Mouse (Mus musculus): ENCODE measurements at regions not wholly inside any gene's neighbourhood (a gene's known extent, or its start where the extent isn't known, plus 50 kb on each side); places are given as distances from the start of the nearest gene placed in this dataset.
"Not testable (repeated sequence)": the region's sequence is repeated elsewhere in the genome, so short reads cannot be mapped to it uniquely, and the experiment has no call there.

DNA sequence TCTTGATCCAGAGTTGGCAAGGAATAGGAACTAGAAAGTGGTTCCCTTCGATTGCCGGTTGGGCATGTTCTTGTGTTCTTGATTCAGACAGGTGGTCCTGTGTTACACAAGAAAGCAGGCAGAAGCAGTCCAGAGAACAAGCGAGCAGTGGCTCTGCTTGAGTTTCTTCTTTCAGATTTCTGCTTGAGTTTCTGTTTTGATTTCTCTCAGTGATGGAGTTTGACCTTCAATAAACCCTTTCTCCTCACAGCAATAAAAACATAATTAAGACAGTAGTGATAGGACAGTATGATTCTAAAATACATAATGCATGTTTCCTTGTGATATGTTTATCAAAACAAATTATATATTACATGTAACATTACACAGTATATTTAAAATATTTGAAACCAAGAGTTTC is 59.1 kb downstream of the Klf6 start:
- no peak for DNase-seq (ENCODE audit: low read depth, low spot score)

- DNase-seq (ENCODE audit: low read depth, low spot score): no peak
These were observed 70.2 kb downstream of the Klf6 start for GRCm38 (mm10) chr13:5931433-5931832.

DNA sequence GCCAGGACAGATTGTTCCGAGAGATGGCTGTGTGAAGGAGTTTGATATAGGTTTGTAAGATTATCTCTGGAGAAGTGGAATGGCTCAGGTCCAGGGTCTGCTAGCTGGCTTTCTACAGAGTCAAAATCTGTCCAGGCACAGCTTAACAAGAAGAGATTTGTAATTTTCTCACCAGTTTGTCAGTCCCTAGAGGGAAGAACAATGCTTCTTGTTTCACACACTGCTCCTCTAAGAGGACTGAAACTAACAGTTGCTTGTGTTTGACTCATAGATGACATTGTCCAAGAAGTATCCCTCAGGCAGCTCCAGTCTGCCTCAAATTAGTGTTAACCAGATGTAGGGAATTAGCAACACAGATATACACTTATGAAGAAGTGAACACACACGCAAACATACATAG is 76.2 kb downstream of the Klf6 start:
- DNase-seq (ENCODE audit: low read depth, low spot score): no peak

- DNase-seq (ENCODE audit: low read depth, low spot score): no peak
These were observed 76.7 kb downstream of the Klf6 start for GRCm38 (mm10) chr13:5937970-5938369.

DNA sequence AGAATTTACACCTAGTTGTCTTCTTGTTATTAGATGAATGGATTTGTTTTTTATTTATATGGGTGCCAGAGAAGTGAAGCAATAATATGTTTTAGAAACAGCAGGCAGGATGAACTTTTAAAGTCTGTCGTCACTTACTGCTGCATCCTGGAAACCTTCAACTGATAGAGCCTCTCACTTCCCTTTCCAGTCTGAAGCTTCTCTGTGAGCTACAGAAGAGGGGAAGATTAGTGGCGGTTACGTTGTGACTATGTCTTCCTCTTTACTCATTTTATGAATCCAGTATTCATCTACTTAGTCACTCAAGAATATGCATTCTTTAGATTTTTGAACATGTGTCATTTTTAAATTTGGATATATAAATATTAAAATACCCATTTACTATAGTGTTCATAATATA is 78.1 kb downstream of the Klf6 start:
- no peak for DNase-seq (ENCODE audit: low read depth, low spot score)

DNA sequence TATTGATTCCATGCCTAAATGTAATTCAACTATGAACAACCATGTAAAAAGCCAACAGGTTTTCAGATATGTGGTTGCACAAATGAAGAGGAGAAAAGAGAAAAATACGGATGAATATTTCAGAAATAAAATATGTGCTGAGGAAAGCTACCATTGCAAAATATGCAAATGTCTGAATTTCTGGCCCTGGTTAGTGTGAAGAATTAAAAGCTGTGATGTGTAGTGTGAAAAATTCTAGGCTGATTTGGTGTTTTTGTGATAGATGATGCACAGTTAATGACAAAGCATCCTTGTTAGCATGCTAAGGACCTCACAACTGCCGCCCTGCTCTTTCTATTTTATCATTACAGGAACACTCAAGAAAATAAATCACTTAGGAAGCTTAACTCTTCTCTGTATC is 91.6 kb downstream of the Klf6 start:
- DNase-seq (ENCODE audit: low read depth, low spot score): no peak

- DNase-seq (ENCODE audit: low read depth, low spot score): not testable (repeated sequence)
These were observed 93.8 kb downstream of the Klf6 start for GRCm38 (mm10) chr13:5955121-5955520.

GRCm38 (mm10) chr13:5956145-5956544 is 94.9 kb downstream of the Klf6 start:
- DNase-seq (ENCODE audit: low read depth, low spot score): no peak

- no peak for DNase-seq (ENCODE audit: low read depth, low spot score)
These were observed 101.7 kb downstream of the Klf6 start for GRCm38 (mm10) chr13:5962947-5963346.

DNA sequence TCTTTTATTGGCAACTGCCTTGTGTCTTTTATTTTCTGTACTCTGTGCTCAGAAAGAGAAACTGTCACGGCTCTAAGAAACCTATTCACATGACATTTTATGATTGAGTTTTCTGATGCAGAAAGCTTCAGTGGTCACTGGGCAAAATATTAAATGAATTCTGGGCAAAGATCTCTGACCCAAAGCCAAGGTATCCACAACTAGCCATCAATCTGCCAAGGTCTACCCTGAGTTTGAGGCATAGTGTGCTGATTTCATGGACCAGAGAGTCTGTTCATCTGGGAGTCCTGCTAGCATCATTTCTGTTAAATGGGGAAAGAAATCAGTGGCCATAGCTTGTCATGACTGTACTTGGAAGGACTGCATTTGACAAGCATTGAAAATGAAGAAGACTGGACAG is 103.3 kb downstream of the Klf6 start:
- no peak for DNase-seq (ENCODE audit: low read depth, low spot score)

GRCm38 (mm10) chr13:5978615-5979014 is 117.3 kb downstream of the Klf6 start:
- DNase-seq (ENCODE audit: low read depth, low spot score): no peak

DNA sequence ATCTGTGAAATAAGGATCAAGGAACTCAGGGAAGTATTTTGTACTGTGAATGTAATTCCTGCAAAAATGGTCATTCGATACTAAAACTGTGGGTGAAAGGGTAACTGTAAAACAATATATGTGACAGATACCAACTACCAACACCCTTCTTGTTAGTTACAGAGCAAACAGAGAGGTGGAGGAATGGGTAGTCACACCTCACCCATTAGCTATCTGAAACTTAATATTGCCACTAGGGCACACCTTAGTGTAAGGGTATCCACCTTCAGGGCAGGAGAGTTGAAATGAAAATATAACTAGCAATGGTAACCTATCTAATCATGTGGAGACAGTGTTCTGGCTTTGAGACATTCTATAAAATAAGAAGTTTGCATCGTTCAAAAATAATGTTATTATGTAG is 126.2 kb downstream of the Klf6 start:
- DNase-seq (ENCODE audit: low read depth, low spot score): no peak

DNA sequence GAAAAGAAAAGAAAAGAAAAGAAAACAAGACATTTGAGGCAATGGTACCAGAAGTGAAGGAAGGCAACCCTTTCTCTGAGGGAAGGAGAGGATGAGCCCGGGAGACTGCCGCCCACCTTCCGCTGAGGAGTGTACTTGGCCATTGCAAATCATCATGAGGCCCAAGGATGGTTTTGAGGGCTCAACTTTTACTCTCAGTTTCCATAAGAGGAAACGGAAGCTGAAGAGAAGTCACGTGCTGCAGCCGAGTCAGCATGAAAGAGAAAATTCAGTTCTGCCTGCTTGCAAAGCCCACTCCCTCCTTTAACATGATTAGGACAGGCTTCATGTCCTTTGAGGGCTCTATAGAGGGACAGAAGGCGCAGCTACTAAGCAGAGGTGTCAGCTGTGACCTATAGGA is 127.1 kb downstream of the Klf6 start:
- DNase-seq (ENCODE audit: low read depth, low spot score): no peak

DNA sequence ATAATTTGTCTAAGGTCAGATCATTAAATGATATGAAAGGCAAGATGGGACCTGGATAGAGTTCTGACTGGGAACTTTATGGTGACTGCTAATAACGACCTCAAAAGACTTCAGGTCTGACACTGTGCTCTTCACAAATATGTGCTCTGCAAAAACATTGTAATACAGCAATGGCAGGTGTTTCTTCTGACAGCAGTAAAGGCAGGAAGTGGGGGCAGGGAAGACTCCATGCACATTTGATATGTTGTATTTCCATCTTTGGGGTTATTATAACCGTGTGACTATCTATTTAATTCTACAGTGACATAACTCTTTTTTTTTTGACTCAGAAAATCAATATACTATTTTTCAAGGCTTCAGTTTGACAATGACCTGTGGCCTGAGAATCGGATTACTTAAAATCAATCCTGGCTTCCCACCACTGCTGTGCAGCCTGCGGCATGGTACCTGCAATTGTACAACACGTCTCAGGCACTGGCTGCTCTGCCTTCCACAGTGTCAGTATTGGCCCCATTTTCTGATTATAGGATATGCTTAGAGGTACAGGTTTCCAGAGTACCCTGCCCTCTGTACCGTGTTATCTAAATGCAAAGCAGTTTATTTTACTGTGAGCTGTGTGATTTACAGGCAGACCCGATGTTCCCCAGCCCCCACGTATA is 139.4 kb downstream of the Klf6 start:
- no peak for DNase-seq (ENCODE audit: low read depth, low spot score)

GRCm38 (mm10) chr13:6001218-6001564 is 139.9 kb downstream of the Klf6 start:
- DNase-seq (ENCODE audit: low read depth, low spot score): no peak

- DNase-seq (ENCODE audit: low read depth, low spot score): no peak
These were observed 144.6 kb downstream of the Klf6 start for GRCm38 (mm10) chr13:6005901-6006300.

DNA sequence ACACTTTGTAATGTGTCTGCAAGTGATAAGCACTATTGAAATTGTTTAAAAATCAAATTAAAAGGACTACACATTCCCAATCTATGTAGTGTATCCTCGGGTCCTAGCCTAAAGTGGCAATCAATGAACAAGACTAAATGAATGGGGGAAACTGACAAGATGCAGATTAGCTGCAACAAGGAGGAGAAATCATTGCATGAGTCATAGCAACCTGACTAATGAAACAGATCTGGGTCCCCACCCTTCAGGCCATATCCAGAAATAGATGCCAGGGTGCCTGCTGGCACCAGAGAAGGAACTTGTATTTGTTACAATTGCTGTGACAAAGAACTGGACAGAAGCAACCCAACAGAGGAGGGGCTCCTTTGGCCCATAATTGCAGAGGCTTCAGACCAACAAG is 148.4 kb downstream of the Klf6 start:
- DNase-seq (ENCODE audit: low read depth, low spot score): no peak

- DNase-seq (ENCODE audit: low read depth, low spot score): no peak
These were observed 165.9 kb downstream of the Klf6 start for GRCm38 (mm10) chr13:6027207-6027606.

GRCm38 (mm10) chr13:6028878-6029277 is 167.6 kb downstream of the Klf6 start:
- DNase-seq (ENCODE audit: low read depth, low spot score): no peak

DNA sequence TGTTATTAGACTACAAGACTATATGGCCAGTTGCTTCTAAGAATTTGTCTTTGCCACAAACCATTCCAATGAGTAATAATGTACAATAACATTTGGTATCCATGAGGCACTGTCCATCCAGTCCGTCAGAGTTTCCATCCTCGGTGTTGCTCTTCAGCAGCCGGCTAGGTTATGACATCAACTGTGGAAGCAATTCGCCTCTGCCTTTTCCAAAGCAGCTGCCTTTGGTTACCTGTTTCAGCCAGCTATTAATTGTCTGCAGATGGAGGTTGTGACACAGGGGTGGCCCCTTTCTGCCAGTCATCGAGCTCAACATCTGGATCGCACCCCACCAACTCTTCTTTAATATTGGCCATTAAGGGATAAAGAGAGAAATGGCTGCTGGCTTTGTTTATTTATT is 168.2 kb downstream of the Klf6 start:
- DNase-seq (ENCODE audit: low read depth, low spot score): no peak

DNA sequence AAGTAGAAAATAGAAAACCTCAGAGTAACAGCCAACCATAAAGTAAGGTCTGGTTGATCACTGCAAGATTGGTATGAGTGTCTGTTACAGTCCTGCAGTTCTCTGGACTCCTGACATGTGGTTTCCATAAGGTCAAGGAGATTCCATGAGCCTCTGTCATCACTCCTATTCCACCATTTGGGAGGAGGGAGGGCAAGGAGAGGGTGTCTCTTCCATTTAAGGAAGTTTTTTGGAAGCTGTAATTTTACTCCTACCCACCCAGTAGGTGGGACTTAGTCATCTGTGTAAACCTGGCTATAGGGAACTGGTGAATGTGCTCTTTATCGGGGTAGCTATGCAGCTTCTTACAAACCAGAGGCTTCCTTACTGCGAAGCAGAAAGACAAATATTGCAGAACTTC is 168.8 kb downstream of the Klf6 start:
- no peak for DNase-seq (ENCODE audit: low read depth, low spot score)

DNA sequence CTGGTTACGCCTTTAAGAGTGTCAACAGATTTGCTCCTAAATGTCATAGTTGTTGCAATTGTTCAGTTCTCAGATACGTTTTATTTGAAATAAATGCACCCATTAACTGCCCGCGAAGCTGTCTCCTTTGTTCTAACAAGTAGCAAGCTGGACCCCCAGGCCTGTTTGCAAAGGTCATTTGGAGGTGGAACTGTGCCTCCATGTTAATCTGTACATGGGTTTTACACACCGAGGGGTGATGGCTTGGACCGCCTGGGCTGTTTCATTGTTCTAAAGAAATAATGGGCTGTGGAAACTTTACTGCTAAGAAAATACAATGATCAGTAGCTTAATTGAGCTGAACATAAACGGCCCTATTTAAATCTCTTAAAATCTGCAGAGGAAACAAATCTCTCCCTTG is 178.8 kb downstream of the Klf6 start:
- no peak for DNase-seq (ENCODE audit: low read depth, low spot score)

DNA sequence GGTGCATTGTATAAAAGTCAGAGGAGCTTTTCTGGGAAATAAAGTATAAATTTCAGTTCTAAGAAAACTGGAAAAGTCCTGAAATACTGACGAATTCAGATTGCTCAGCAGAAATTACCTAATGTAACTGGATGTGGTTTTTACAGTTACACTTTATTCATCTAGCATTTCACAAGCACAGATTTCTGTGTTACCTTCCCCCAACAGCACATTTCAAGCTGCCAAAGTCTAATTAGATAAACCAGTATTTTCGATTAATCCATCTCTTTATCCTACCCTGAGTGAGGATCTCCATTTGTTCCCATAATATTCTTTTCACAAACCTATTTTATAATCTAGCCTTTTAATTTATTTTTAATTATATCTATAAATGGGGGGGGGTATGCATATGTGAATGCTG is 179.4 kb downstream of the Klf6 start:
- no peak for DNase-seq (ENCODE audit: low read depth, low spot score)

DNA sequence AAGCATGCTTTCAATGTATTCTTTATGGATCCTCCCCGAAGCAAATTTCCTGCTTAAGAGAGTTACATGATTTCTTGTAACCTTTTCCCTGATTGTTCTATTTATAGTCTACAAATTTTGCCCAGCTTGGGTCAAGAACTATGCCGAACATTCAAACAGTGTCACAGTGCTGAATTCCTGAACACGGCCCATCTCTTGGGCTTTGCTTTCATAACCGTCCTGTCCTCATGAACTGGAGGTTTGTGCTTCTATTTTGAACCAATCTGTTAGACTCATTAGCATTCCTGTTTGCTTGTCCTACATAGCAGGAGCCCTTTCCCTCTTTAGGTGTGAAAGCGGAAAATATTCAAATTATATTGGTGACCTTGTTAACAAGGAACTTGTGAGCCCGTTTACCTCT is 181.2 kb downstream of the Klf6 start:
- no peak for DNase-seq (ENCODE audit: low read depth, low spot score)

Data from c-Kit-negative CD71-positive TER-119-positive erythroid progenitor cells, embryonic 14.5 days (primary cell).